Mouse (Mus musculus): ENCODE results near the gene Mrtfb.

The Mrtfb gene

GRCm38 (mm10) chr16:13405403-13405802 lies 149.1 kb downstream of the Mrtfb start:
- no peak for DNase-seq

GRCm38 (mm10) chr16:13409530-13410163 lies 153.4 kb downstream of the Mrtfb start:
- peak; percentile 31 to 56 for DNase-seq

GRCm38 (mm10) chr16:13410760-13411159 lies 154.5 kb downstream of the Mrtfb start:
- DNase-seq = no peak

GRCm38 (mm10) chr16:13411531-13411930 lies 155.2 kb downstream of the Mrtfb start:
- DNase-seq = no peak

GRCm38 (mm10) chr16:13414566-13414965 lies 158.3 kb downstream of the Mrtfb start:
- DNase-seq = no peak

- DNase-seq = no peak
These were observed 158.7 kb downstream of the Mrtfb start for GRCm38 (mm10) chr16:13414972-13415371.

GRCm38 (mm10) chr16:13415465-13415864 lies 159.2 kb downstream of the Mrtfb start:
- no peak for DNase-seq

- peak; percentile 69 to 77 for DNase-seq
These were observed 160.2 kb downstream of the Mrtfb start for GRCm38 (mm10) chr16:13416465-13416864.

- no peak for DNase-seq
These were observed 161.6 kb downstream of the Mrtfb start for GRCm38 (mm10) chr16:13417904-13418303.

- no peak for DNase-seq
These were observed 163.5 kb downstream of the Mrtfb start for GRCm38 (mm10) chr16:13419752-13420151.

GRCm38 (mm10) chr16:13422522-13422921 lies 166.2 kb downstream of the Mrtfb start:
- DNase-seq = no peak

GRCm38 (mm10) chr16:13423587-13424355 lies 167.5 kb downstream of the Mrtfb start:
- DNase-seq = no peak

- peak; percentile 28 to 31 for DNase-seq
These were observed 169.5 kb downstream of the Mrtfb start for GRCm38 (mm10) chr16:13425804-13426203.

- DNase-seq = peak; percentile 84 to 90
These were observed 170.7 kb downstream of the Mrtfb start for GRCm38 (mm10) chr16:13426831-13427589.

- DNase-seq = no peak
These were observed 171.8 kb downstream of the Mrtfb start for GRCm38 (mm10) chr16:13428077-13428476.

- no peak for DNase-seq
These were observed 172.5 kb downstream of the Mrtfb start for GRCm38 (mm10) chr16:13428806-13429205.

GRCm38 (mm10) chr16:13429921-13430606 lies 173.8 kb downstream of the Mrtfb start:
- no peak for DNase-seq

- no peak for DNase-seq
These were observed 174.7 kb downstream of the Mrtfb start for GRCm38 (mm10) chr16:13430940-13431339.

GRCm38 (mm10) chr16:13435627-13436026 lies 179.3 kb downstream of the Mrtfb start:
- no peak for DNase-seq

GRCm38 (mm10) chr16:13437037-13437769 lies 180.9 kb downstream of the Mrtfb start:
- DNase-seq = peak; percentile 99

GRCm38 (mm10) chr16:13437770-13438372 lies 181.6 kb downstream of the Mrtfb start:
- DNase-seq = peak; percentile 73 to 81

- DNase-seq = peak; percentile 67 to 81
These were observed 184.2 kb downstream of the Mrtfb start for GRCm38 (mm10) chr16:13440468-13440867.

Data from cerebellum, postnatal 25 days (tissue).